20 mouse cellular contexts compared by ENCODE assay signal in the genomic region with DNA sequence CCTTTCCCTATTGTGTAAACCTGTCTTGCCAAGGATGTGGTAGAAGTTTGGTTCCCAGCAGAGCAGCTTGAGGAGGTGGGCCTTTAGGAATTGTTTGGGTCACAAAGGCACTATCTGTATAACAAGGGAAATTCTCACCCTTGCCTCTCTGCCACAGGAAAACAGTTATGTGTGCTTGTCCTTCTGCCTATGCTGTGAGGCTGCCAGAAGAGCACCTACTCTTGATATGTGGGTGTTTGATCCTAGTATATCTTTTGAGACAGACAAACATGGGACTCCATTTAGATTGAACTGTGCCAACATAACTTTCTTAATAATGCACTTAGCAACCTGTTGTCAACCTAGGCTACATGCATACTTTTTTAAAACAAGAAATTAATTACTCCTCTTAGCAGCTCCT.
DNase-seq lines count a peak whose midpoint lies in the region; ATAC-seq and TF ChIP-seq lines count a peak whose summit lies in the region.
"Had no signal": no experiment of that assay in that cellular context is flagged by ENCODE, and none has a peak within 500 bp of the region (broad histone marks: within the 10 kb centered on the region; RNA-seq: fewer than 3 reads in every experiment).

No protein-coding gene starts in this region.

- H3K4me3 ChIP-seq in forebrain, postnatal 0 days (ENCODE audit: low read depth, low read length): no peak overlapping the region
- no peak overlapping the region for H3K4me3 ChIP-seq in forebrain, embryonic 15.5 days
- no peak overlapping the region for H3K4me3 ChIP-seq in layer of hippocampus, adult 2 months
- no peak overlapping the region for H3K4me3 ChIP-seq in gastrocnemius, adult 2 months
- H3K4me3 ChIP-seq: forebrain, embryonic 10.5 days; forebrain, embryonic 13.5 days; heart, adult 2 months; heart, embryonic 10.5 days; heart, embryonic 13.5 days; hindbrain, embryonic 12.5 days; hindbrain, embryonic 15.5 days; intestine, embryonic 15.5 days had no signal

- no peak overlapping the region for H3K4me2 ChIP-seq in forebrain, postnatal 0 days (ENCODE audit: low read depth)
- no peak overlapping the region for H3K4me2 ChIP-seq in forebrain, embryonic 15.5 days (replicated peaks)
- H3K4me2 ChIP-seq: forebrain, embryonic 13.5 days; heart, embryonic 13.5 days; hindbrain, embryonic 12.5 days; hindbrain, embryonic 15.5 days; intestine, embryonic 15.5 days had no signal

- no peaks in the 10 kb centered on the region for H3K4me1 ChIP-seq in forebrain, postnatal 0 days (ENCODE audit: insufficient read depth)
- H3K4me1 ChIP-seq in forebrain, embryonic 15.5 days: 0 out of 2 replicates have a peak, but pooled peaks cover 5% of the 10 kb centered on the region
- H3K4me1 ChIP-seq: forebrain, embryonic 10.5 days; forebrain, embryonic 13.5 days; heart, embryonic 10.5 days; heart, embryonic 13.5 days; hindbrain, embryonic 12.5 days; hindbrain, embryonic 15.5 days; intestine, embryonic 15.5 days had no signal

- no peak overlapping the region for H3K27ac ChIP-seq in forebrain, postnatal 0 days (ENCODE audit: low read depth, low read length)
- no peak overlapping the region for H3K27ac ChIP-seq in forebrain, embryonic 15.5 days (replicated peaks)
- peak overlapping the region; percentile 64; the same call in 1 of the 2 replicates for H3K27ac ChIP-seq in layer of hippocampus, adult 2 months
- no peak overlapping the region for H3K27ac ChIP-seq in gastrocnemius, adult 2 months
- H3K27ac ChIP-seq: forebrain, embryonic 10.5 days; forebrain, embryonic 13.5 days; heart, adult 2 months; heart, embryonic 10.5 days; heart, embryonic 13.5 days; hindbrain, embryonic 12.5 days; hindbrain, embryonic 15.5 days; intestine, embryonic 15.5 days had no signal

- no peaks in the 10 kb centered on the region for H3K36me3 ChIP-seq in forebrain, postnatal 0 days (ENCODE audit: insufficient read depth)
- no peaks in the 10 kb centered on the region for H3K36me3 ChIP-seq in forebrain, embryonic 15.5 days
- H3K36me3 ChIP-seq: forebrain, embryonic 10.5 days; heart, embryonic 10.5 days; heart, embryonic 13.5 days; hindbrain, embryonic 12.5 days; hindbrain, embryonic 15.5 days; intestine, embryonic 15.5 days had no signal

- no peak for TF ChIP-seq CTCF in forebrain, postnatal 0 days (IDR thresholded peaks at IDR 0.05; ENCODE audit: low read depth)
- no peak for TF ChIP-seq CTCF in layer of hippocampus, adult 2 months (conservative IDR thresholded peaks at IDR 0.05)
- TF ChIP-seq CTCF in gastrocnemius, adult 2 months (IDR thresholded peaks at IDR 0.05): no peak

- intact Hi-C loops in gastrocnemius, adult 2 months (cut with DNase I): no loop called here

- ATAC-seq in forebrain, postnatal 0 days: no peak
- no peak for ATAC-seq in forebrain, embryonic 15.5 days (replicated peaks)
- ATAC-seq: forebrain, embryonic 13.5 days; intestine, embryonic 15.5 days; Patski had no signal

- H3K9me3 ChIP-seq in forebrain, postnatal 0 days (ENCODE audit: low read length): no peaks in the 10 kb centered on the region
- H3K9me3 ChIP-seq in forebrain, embryonic 15.5 days: no peaks in the 10 kb centered on the region
- H3K9me3 ChIP-seq: forebrain, embryonic 10.5 days; forebrain, embryonic 13.5 days; heart, embryonic 10.5 days; heart, embryonic 13.5 days; hindbrain, embryonic 12.5 days; hindbrain, embryonic 15.5 days; intestine, embryonic 15.5 days had no signal

- H3K9ac ChIP-seq in forebrain, postnatal 0 days: no peak overlapping the region
- H3K9ac ChIP-seq in forebrain, embryonic 15.5 days (replicated peaks): no peak overlapping the region
- H3K9ac ChIP-seq: forebrain, embryonic 13.5 days; heart, embryonic 13.5 days; hindbrain, embryonic 12.5 days; hindbrain, embryonic 15.5 days; intestine, embryonic 15.5 days had no signal

- H3K27me3 ChIP-seq in forebrain, postnatal 0 days (ENCODE audit: insufficient read depth, low read length): no peaks in the 10 kb centered on the region
- H3K27me3 ChIP-seq in forebrain, embryonic 15.5 days: no peaks in the 10 kb centered on the region
- H3K27me3 ChIP-seq: forebrain, embryonic 13.5 days; heart, embryonic 13.5 days; hindbrain, embryonic 12.5 days; hindbrain, embryonic 15.5 days; intestine, embryonic 15.5 days; Patski had no signal

- DNase-seq in forebrain, postnatal 0 days: peak; percentile 9
- no peak for DNase-seq in layer of hippocampus, adult 2 months (ENCODE audit: low spot score in 2 of 2)
- no peak for DNase-seq in layer of hippocampus, postnatal 25 days (ENCODE audit: extremely low spot score in 1 of 2, low spot score in 1 of 2)
- peak; percentile 30 for DNase-seq in Muller cell, postnatal 12 days (ENCODE audit: inconsistent ontology term)
- DNase-seq in telencephalon, adult 2 months (ENCODE audit: low read depth, low spot score): peak; percentile 18
- DNase-seq in gastrocnemius, adult 2 months: no peak
- DNase-seq: cerebellum, adult 18-20 months; cerebellum, postnatal 14 days; gastrocnemius, postnatal 36 days; heart, adult 2 months; heart, postnatal 4 days had no signal

Comparison
In these comparisons a context has a peak if more than half of its experiments do, and no peak if none do; other contexts are left out.
1. DNase-seq: peak in forebrain, postnatal 0 days (single experiment), Muller cell, postnatal 12 days (single experiment) and telencephalon, adult 2 months (single experiment); none in layer of hippocampus, adult 2 months (0 of 2), layer of hippocampus, postnatal 25 days (0 of 2) and gastrocnemius, adult 2 months (single experiment).